Mouse (Mus musculus): ENCODE measurements around the gene Rabgap1l.

The Rabgap1l gene

GRCm38 (mm10) chr1:160740650-160741049, 52.4 kb downstream of the Rabgap1l start:
- ChIA-PET POLR2A (no interaction called here), CTCF (no interaction called here)

- CTCF ChIA-PET, result interaction anchor here in 1 of 4 experiments (0.5 kb wide), 1 partner anchor 315 kb away, joined by 6 read pairs; no protein-coding TSS in a partner anchor
- POLR2A ChIA-PET, result interaction anchor here in 1 of 4 experiments (1.1 kb wide), 1 partner anchor 12 kb away, joined by 3 read pairs; no protein-coding TSS in a partner anchor
Measured at GRCm38 (mm10) chr1:160734743-160735142, 58.3 kb downstream of the Rabgap1l start.

GRCm38 (mm10) chr1:160729944-160730343, 63.1 kb downstream of the Rabgap1l start:
- POLR2A ChIA-PET, result interaction anchor here in 1 of 4 experiments (0.7 to 1.4 kb wide), 4 partner anchors 19 to 317 kb away, joined by 3 read pairs; no protein-coding TSS in a partner anchor
- CTCF ChIA-PET, result interaction anchor here in 1 of 4 experiments (0.7 kb wide), 1 partner anchor 32 kb away, joined by 3 read pairs; no protein-coding TSS in a partner anchor

GRCm38 (mm10) chr1:160717742-160718141, 75.3 kb downstream of the Rabgap1l start:
- ChIA-PET CTCF (no interaction called here), POLR2A (interaction anchor here in 1 of 4 experiments (0.7 kb wide), 1 partner anchor 486 kb away, joined by 3 read pairs; no protein-coding TSS in a partner anchor)

GRCm38 (mm10) chr1:160714685-160715084, 78.3 kb downstream of the Rabgap1l start:
- ChIA-PET POLR2A (interaction anchor here in 1 of 4 experiments (1.1 kb wide), 1 partner anchor 65 kb away, joined by 3 read pairs; no protein-coding TSS in a partner anchor), CTCF (interaction anchor here in 1 of 4 experiments (0.6 kb wide), 1 partner anchor 153 kb away, joined by 3 read pairs; no protein-coding TSS in a partner anchor)

GRCm38 (mm10) chr1:160713887-160714286, 79.1 kb downstream of the Rabgap1l start:
- ChIA-PET CTCF (interaction anchor here in 1 of 4 experiments (0.6 kb wide), 1 partner anchor 152 kb away, joined by 3 read pairs; no protein-coding TSS in a partner anchor), POLR2A (interaction anchor here in 1 of 4 experiments (1.1 kb wide), 1 partner anchor 66 kb away, joined by 3 read pairs; no protein-coding TSS in a partner anchor)

- CTCF ChIA-PET, result no interaction called here
- POLR2A ChIA-PET, result no interaction called here
Measured at GRCm38 (mm10) chr1:160713383-160713782, 79.6 kb downstream of the Rabgap1l start.

GRCm38 (mm10) chr1:160710539-160710938, 82.5 kb downstream of the Rabgap1l start:
- POLR2A ChIA-PET, result interaction anchor here in 1 of 4 experiments (0.5 to 1.0 kb wide), 3 partner anchors 20 to 352 kb away, joined by 3 read pairs; no protein-coding TSS in a partner anchor

GRCm38 (mm10) chr1:160704596-160704995, 88.4 kb downstream of the Rabgap1l start:
- POLR2A ChIA-PET, result interaction anchor here in 1 of 4 experiments (0.5 to 2.3 kb wide), 3 partner anchors 12 to 1537 kb away, joined by 3 to 5 read pairs (median 3); no protein-coding TSS in a partner anchor

More at GRCm38 (mm10) chr1:160710539-160710938, 82.5 kb downstream of the Rabgap1l start:
- CTCF ChIA-PET, result interaction anchor here in 1 of 4 experiments (0.5 kb wide), 1 partner anchor 457 kb away, joined by 7 read pairs; no protein-coding TSS in a partner anchor

GRCm38 (mm10) chr1:160703813-160704212, 89.2 kb downstream of the Rabgap1l start:
- CTCF ChIA-PET, result no interaction called here

More at GRCm38 (mm10) chr1:160704596-160704995, 88.4 kb downstream of the Rabgap1l start:
- CTCF ChIA-PET, result no interaction called here

GRCm38 (mm10) chr1:160693094-160693447, 99.9 kb downstream of the Rabgap1l start:
- CTCF ChIA-PET, result no interaction called here
- POLR2A ChIA-PET, result interaction anchor here in 1 of 4 experiments (2.2 kb wide), 1 partner anchor 11 kb away, joined by 5 read pairs; no protein-coding TSS in a partner anchor

More at GRCm38 (mm10) chr1:160703813-160704212, 89.2 kb downstream of the Rabgap1l start:
- POLR2A ChIA-PET, result interaction anchor here in 1 of 4 experiments (1.1 to 2.3 kb wide), 2 partner anchors 11 to 140 kb away, joined by 3 to 5 read pairs; no protein-coding TSS in a partner anchor

GRCm38 (mm10) chr1:160692224-160693093, 100.6 kb downstream of the Rabgap1l start:
- CTCF ChIA-PET, result no interaction called here
- POLR2A ChIA-PET, result interaction anchor here in 1 of 4 experiments (1.3 to 2.2 kb wide), 2 partner anchors 11 to 329 kb away, joined by 3 to 5 read pairs; no protein-coding TSS in a partner anchor

- POLR2A ChIA-PET, result interaction anchor here in 2 of 4 experiments (1.1 to 2.2 kb wide), 3 partner anchors 13 to 327 kb away, joined by 3 to 5 read pairs (median 3); no protein-coding TSS in a partner anchor
- CTCF ChIA-PET, result interaction anchor here in 1 of 4 experiments (0.6 kb wide), 2 partner anchors 53 to 814 kb away, joined by 3 to 6 read pairs; no protein-coding TSS in a partner anchor
Measured at GRCm38 (mm10) chr1:160691196-160691590, 101.8 kb downstream of the Rabgap1l start.

GRCm38 (mm10) chr1:160690516-160691195, 102.4 kb downstream of the Rabgap1l start:
- ChIA-PET POLR2A (interaction anchor here in 1 of 4 experiments (0.9 to 1.1 kb wide), 2 partner anchors 19 to 42 kb away, joined by 3 read pairs; no protein-coding TSS in a partner anchor), CTCF (no interaction called here)

GRCm38 (mm10) chr1:160689511-160689910, 103.5 kb downstream of the Rabgap1l start:
- ChIA-PET POLR2A (no interaction called here), CTCF (no interaction called here)

GRCm38 (mm10) chr1:160684251-160684650, 108.8 kb downstream of the Rabgap1l start:
- POLR2A ChIA-PET, result no interaction called here
- CTCF ChIA-PET, result interaction anchor here in 1 of 4 experiments (0.5 kb wide), 1 partner anchor 50 kb away, joined by 7 read pairs; no protein-coding TSS in a partner anchor

- POLR2A ChIA-PET, result no interaction called here
- CTCF ChIA-PET, result no interaction called here
Measured at GRCm38 (mm10) chr1:160681398-160682050, 111.5 kb downstream of the Rabgap1l start.

- CTCF ChIA-PET, result no interaction called here
Measured at GRCm38 (mm10) chr1:160674763-160675162, 118.2 kb downstream of the Rabgap1l start.

More at GRCm38 (mm10) chr1:160674763-160675162, 118.2 kb downstream of the Rabgap1l start:
- POLR2A ChIA-PET, result no interaction called here

Data from embryonic stem cell, embryonic (primary cell).